Mouse (Mus musculus) liver, embryonic 14.5 days (tissue): ENCODE measurements around the gene Ldhb.

ENCODE experiments used
- CTCF ChIP-seq: IDR thresholded peaks from 2 replicates; pipeline ENCODE4 v1.5.1; 2016; ENCODE audit warnings: antibody characterized with exemption, low read depth, control low read depth
- EP300 ChIP-seq: IDR thresholded peaks from 2 replicates; pipeline ENCODE4 v1.6.1; 2016; ENCODE audit warnings: antibody characterized with exemption, low read depth

DNA sequence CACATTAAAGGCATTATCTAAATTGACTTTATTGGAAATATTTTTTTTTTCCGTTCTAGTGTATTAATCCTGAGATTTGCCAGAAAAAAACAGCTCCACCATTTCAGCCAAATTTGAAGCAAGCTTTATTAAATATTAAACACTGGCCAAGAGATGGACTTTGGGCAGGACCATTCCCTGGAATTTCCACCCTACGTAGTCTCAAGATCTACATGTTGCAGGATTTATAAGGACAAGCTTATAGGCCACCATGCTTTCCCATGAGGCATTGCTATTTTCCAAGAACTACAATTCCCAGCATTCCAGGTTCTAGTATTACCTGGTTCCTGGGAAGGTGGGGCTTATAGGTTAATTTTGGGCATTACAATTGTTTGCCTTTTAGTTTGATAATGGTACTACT is 24.9 kb upstream of the Ldhb start:
- no peak for TF ChIP-seq CTCF
- TF ChIP-seq EP300 = no peak
